ENCODE assay signal across 8 mouse cellular contexts in the genomic region with DNA sequence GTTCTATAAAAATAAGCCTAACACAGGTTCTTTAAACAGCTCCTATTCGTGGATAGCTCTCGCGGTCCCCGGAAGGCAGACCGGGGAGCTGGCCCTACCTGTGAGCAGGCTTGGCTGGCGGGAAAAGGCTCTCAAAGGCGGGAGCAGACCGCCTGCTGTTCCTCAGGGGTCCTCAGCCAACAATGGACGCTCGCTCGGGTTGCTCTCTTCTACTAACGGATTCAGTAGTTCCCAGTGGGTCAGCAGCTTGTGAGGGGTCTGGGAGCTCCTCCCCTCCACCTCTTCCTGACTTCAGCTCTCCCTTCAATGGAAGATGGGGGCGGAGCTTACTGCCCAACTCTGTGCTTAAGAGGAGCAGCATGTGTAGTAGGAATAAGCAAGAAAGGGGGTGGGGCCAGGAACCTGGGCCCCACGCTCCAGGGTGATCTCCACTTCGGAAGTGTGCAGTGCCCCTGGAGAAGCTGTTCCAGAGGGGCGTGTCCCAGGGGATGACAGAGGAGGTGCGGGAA. TPM values are rescaled to one million over a fixed set of nuclear protein-coding genes. Genes with fewer than 3 reads are reported as not detected.
DNase-seq lines count a peak whose midpoint lies in the region; ATAC-seq and TF ChIP-seq lines count a peak whose summit lies in the region.

Prlhr (minus strand) TSS at position 51 of the 509 bp plus-strand sequence.

- peak within 1 kb of the TSS; percentile 44 for H3K4me2 ChIP-seq in lung, embryonic 15.5 days
- peak within 1 kb of the TSS; percentile 67 for H3K4me2 ChIP-seq in forebrain, embryonic 12.5 days

- ATAC-seq in lung, embryonic 15.5 days (ENCODE audit: borderline replicate concordance, extremely low read depth, low FRiP score, low TSS enrichment), result no peak
- no peak for ATAC-seq in forebrain, embryonic 12.5 days (ENCODE audit: low FRiP score)

- DNase-seq in lung, postnatal 10 days, result no peak
- no peak for DNase-seq in limb, embryonic 10.5 days (ENCODE audit: low spot score)
- no peak for DNase-seq in natural killer cell, adult 2 months (ENCODE audit: low spot score in 2 of 2)
- DNase-seq in lung, postnatal 25 days (ENCODE audit: low spot score), result no peak
- no peak for DNase-seq in frontal cortex, adult 2 months (ENCODE audit: extremely low spot score in 1 of 2, low spot score in 1 of 2)

- H3K4me3 ChIP-seq in lung, embryonic 15.5 days, result peak within 1 kb of the TSS; percentile 12; the same call in 1 of the 2 replicates
- H3K4me3 ChIP-seq in forebrain, embryonic 12.5 days (replicated peaks), result peak within 1 kb of the TSS; percentile 37
- H3K4me3 ChIP-seq in limb, embryonic 10.5 days, result peak within 1 kb of the TSS; percentile 42
- H3K4me3 ChIP-seq in olfactory bulb, adult 2 months (ENCODE audit: insufficient read depth, low read depth, low read length), result peak within 1 kb of the TSS; percentile 22

- H3K36me3 ChIP-seq in lung, embryonic 15.5 days, result no peaks in the 10 kb centered on the region
- no peaks in the 10 kb centered on the region for H3K36me3 ChIP-seq in forebrain, embryonic 12.5 days (replicated peaks)
- H3K36me3 ChIP-seq in limb, embryonic 10.5 days, result no peaks in the 10 kb centered on the region

- 6% methylated on average over 17 of the region's 17 CpGs for WGBS in lung, embryonic 15.5 days
- WGBS in forebrain, embryonic 12.5 days, result 2% methylated on average over 17 of the region's 17 CpGs
- 9% methylated on average over 17 of the region's 17 CpGs for WGBS in limb, embryonic 10.5 days
- 7% methylated on average over 17 of the region's 17 CpGs for WGBS in olfactory bulb, adult 2 months

- no peak within 1 kb of the TSS for H3K9ac ChIP-seq in lung, embryonic 15.5 days
- no peak within 1 kb of the TSS for H3K9ac ChIP-seq in forebrain, embryonic 12.5 days

- peaks cover 20% of the 10 kb centered on the region for H3K4me1 ChIP-seq in lung, embryonic 15.5 days
- peaks cover 28% of the 10 kb centered on the region for H3K4me1 ChIP-seq in forebrain, embryonic 12.5 days
- H3K4me1 ChIP-seq in limb, embryonic 10.5 days, result peaks cover 22% of the 10 kb centered on the region
- peaks cover 22% of the 10 kb centered on the region for H3K4me1 ChIP-seq in olfactory bulb, adult 2 months (ENCODE audit: control insufficient read depth, insufficient read depth, low read length)

- no peaks in the 10 kb centered on the region for H3K9me3 ChIP-seq in lung, embryonic 15.5 days
- no peaks in the 10 kb centered on the region for H3K9me3 ChIP-seq in forebrain, embryonic 12.5 days
- H3K9me3 ChIP-seq in limb, embryonic 10.5 days (replicated peaks), result no peaks in the 10 kb centered on the region

- H3K27me3 ChIP-seq in lung, embryonic 15.5 days, result peaks cover 46% of the 10 kb centered on the region
- peaks cover 59% of the 10 kb centered on the region for H3K27me3 ChIP-seq in forebrain, embryonic 12.5 days
- H3K27me3 ChIP-seq in limb, embryonic 10.5 days (ENCODE audit: low read depth, poor library complexity, severe bottlenecking), result peaks cover 59% of the 10 kb centered on the region

- no peak within 1 kb of the TSS for H3K27ac ChIP-seq in lung, embryonic 15.5 days
- H3K27ac ChIP-seq in forebrain, embryonic 12.5 days, result no peak within 1 kb of the TSS
- no peak within 1 kb of the TSS for H3K27ac ChIP-seq in limb, embryonic 10.5 days
- H3K27ac ChIP-seq in olfactory bulb, adult 2 months (ENCODE audit: insufficient read depth, low read depth, low read length), result no peak within 1 kb of the TSS

- TF ChIP-seq POLR2A in olfactory bulb, adult 2 months (IDR thresholded peaks at IDR 0.05; ENCODE audit: insufficient read depth, low read depth, low read length), result no peak

- no peak for TF ChIP-seq CTCF in olfactory bulb, adult 2 months (IDR thresholded peaks at IDR 0.05; ENCODE audit: insufficient read depth, low read depth, low read length)

RNA-seq across cellular contexts. Expression of gene Prlhr, which starts in this region (rescaled TPM):
- not detected in 2 replicates for polyA plus RNA-seq in lung, embryonic 15.5 days (2015; fragmentation: Nextera tagmentation; extraction: Ambion mirVana)
- polyA plus RNA-seq in forebrain, embryonic 12.5 days (2016; fragmentation: Nextera tagmentation; extraction: Ambion mirVana), result 0.13 TPM in 1 of 2 replicates, not detected in the other
- polyA plus RNA-seq in limb, embryonic 10.5 days (2016; fragmentation: Nextera tagmentation; extraction: Ambion mirVana), result not detected in 2 replicates
- not detected in 2 replicates for polyA plus RNA-seq in olfactory bulb, adult 2 months (2012; ENCODE audit: insufficient read depth, insufficient read length, low replicate concordance, missing spikeins)
- polyA plus RNA-seq in frontal cortex, adult 2 months (2012; rRNA removed), result 0.06 TPM in 1 of 2 replicates, not detected in the other
